Mouse (Mus musculus): ENCODE measurements around the gene Uhrf1.

- TF ChIP-seq CTCF (IDR thresholded peaks at IDR 0.05; ENCODE audit: extremely low read depth, insufficient read length, insufficient replicate concordance, low read depth, low read length) (no peak), POLR2A (IDR thresholded peaks at IDR 0.05; ENCODE audit: low read depth, low read length) (no peak)
Measured at GRCm38 (mm10) chr17:56278340-56278739, 24.8 kb upstream of the Uhrf1 start.

Measured in small intestine, adult 2 months (tissue).